Mouse (Mus musculus) intestine, embryonic 14.5 days (tissue): Measurements from ENCODE around the gene Fam19a2. TPM values are rescaled to one million over a fixed set of nuclear protein-coding genes. Genes with fewer than 3 reads are reported as not detected.
A peak's percentile ranks its signal among the peaks of the same experiment; 100 is the strongest.

Experiments used
- ATAC-seq: fragments of 200-750 bp; cut with Nextera tagmentation; replicated peaks from 2 replicates; pipeline ENCODE4 v1.8.0; 2017; ENCODE audit warnings: low read depth, moderate number of reproducible peaks, moderate TSS enrichment, moderate library complexity; ENCODE audit not compliant: low FRiP score, low TSS enrichment
- DNase-seq: peaks from one replicate; pipeline ENCODE4 v3.0.0-alpha.2; 2018; ENCODE audit warnings: low spot score
- H3K27ac ChIP-seq: fragments of 300-500 bp; sonication (generic); 2 replicates; pipeline ENCODE4 v1.5.1; 2014; ENCODE audit warnings: low read depth, mild to moderate bottlenecking, control low read depth
- H3K27me3 ChIP-seq: fragments of 300-500 bp; sonication (generic); replicated peaks from 2 replicates; pipeline ENCODE4 v1.6.1; 2014; ENCODE audit warnings: low read length, control low read depth; ENCODE audit not compliant: control insufficient read depth, insufficient read depth
- H3K36me3 ChIP-seq: fragments of 300-500 bp; sonication (generic); 2 replicates; pipeline ENCODE4 v1.6.1; 2014; ENCODE audit warnings: low read length, control low read depth; ENCODE audit not compliant: control insufficient read depth, insufficient read depth
- H3K4me1 ChIP-seq: fragments of 300-500 bp; sonication (generic); replicated peaks from 2 replicates; pipeline ENCODE4 v1.6.1; 2014; ENCODE audit warnings: low read length, control low read depth, mixed read lengths; ENCODE audit not compliant: control insufficient read depth, insufficient read depth
- H3K4me2 ChIP-seq: fragments of 300-500 bp; sonication (generic); 2 replicates; pipeline ENCODE4 v1.6.1; 2014; ENCODE audit warnings: low read length
- H3K4me3 ChIP-seq: fragments of 300-500 bp; sonication (generic); 2 replicates; pipeline ENCODE4 v1.5.1; 2014; ENCODE audit warnings: low read depth, low read length, control low read depth, mixed read lengths
- H3K9ac ChIP-seq: fragments of 300-500 bp; sonication (generic); 2 replicates; pipeline ENCODE4 v1.6.1; 2014; ENCODE audit warnings: mild to moderate bottlenecking, low read length
- H3K9me3 ChIP-seq: fragments of 300-500 bp; sonication (generic); 2 replicates; pipeline ENCODE4 v1.6.1; 2016; ENCODE audit warnings: low read length, control low read depth; ENCODE audit not compliant: control insufficient read depth
- WGBS: fragments of 180-500 bp; shearing (Covaris S2); extraction: QIAGEN DNeasy Blood & Tissue Kit; methylation state at CpG from one replicate; pipeline ENCODE4 v1.1.7; 2014; 5-methylcytosine and 5-hydroxymethylcytosine counted together
- polyA plus RNA-seq: library from polyadenylated mRNA; unstranded; fragments of >200 nt; fragmentation: Nextera tagmentation; extraction: Ambion mirVana; gene quantifications from 2 replicates; pipeline ENCODE4 v1.2.1, GENCODE M21; 2014

The Fam19a2 gene
- polyA plus RNA-seq, 1 experiment from 2014 or later, result 2.8 TPM

GRCm38 (mm10) chr10:123265241-123265790 is 1.5 kb downstream of the Fam19a2 start:
- Histone ChIP-seq H3K9me3 (no peaks in the 10 kb centered on the region), H3K27ac (no peak overlapping the region), H3K4me2 (peak overlapping the region; percentile 96), H3K9ac (peak overlapping the region; percentile 50), H3K4me1 (no peaks in the 10 kb centered on the region), H3K36me3 (no peaks in the 10 kb centered on the region), H3K4me3 (peak overlapping the region; percentile 54), H3K27me3 (peaks cover 6% of the 10 kb centered on the region; the same call in 1 of the 2 replicates)
- DNase-seq, result peak; percentile 79
- ATAC-seq, result peak; percentile 38
- under 1% methylated on average over 47 of the region's 50 CpGs for WGBS

GRCm38 (mm10) chr10:123268568-123268967 is 4.8 kb downstream of the Fam19a2 start:
- ATAC-seq (no peak), DNase-seq (no peak)
- Histone ChIP-seq H3K4me2 (no peak overlapping the region), H3K36me3 (no peaks in the 10 kb centered on the region), H3K27me3 (peaks cover 6% of the 10 kb centered on the region; the same call in 1 of the 2 replicates), H3K4me1 (no peaks in the 10 kb centered on the region), H3K9ac (no peak overlapping the region), H3K9me3 (no peaks in the 10 kb centered on the region), H3K27ac (no peak overlapping the region), H3K4me3 (no peak overlapping the region)
- 73% methylated on average over 10 of the region's 10 CpGs for WGBS

- H3K27me3 ChIP-seq, result no peaks in the 10 kb centered on the region
- no peak overlapping the region for H3K4me2 ChIP-seq
- no peak for ATAC-seq
- H3K27ac ChIP-seq, result no peak overlapping the region
- no peak for DNase-seq
- no peaks in the 10 kb centered on the region for H3K4me1 ChIP-seq
- 53% methylated on average over 11 of the region's 11 CpGs for WGBS
- no peak overlapping the region for H3K4me3 ChIP-seq
- no peak overlapping the region for H3K9ac ChIP-seq
- H3K9me3 ChIP-seq, result no peaks in the 10 kb centered on the region
- H3K36me3 ChIP-seq, result no peaks in the 10 kb centered on the region
Observed at GRCm38 (mm10) chr10:123274554-123274953, 10.8 kb downstream of the Fam19a2 start.

GRCm38 (mm10) chr10:123307300-123307699 is 43.5 kb downstream of the Fam19a2 start:
- no peaks in the 10 kb centered on the region for H3K27me3 ChIP-seq
- no peak overlapping the region for H3K4me2 ChIP-seq
- H3K27ac ChIP-seq, result no peak overlapping the region
- H3K9me3 ChIP-seq, result no peaks in the 10 kb centered on the region
- no peaks in the 10 kb centered on the region for H3K4me1 ChIP-seq
- ATAC-seq (no peak), DNase-seq (no peak)
- H3K4me3 ChIP-seq, result no peak overlapping the region
- no peak overlapping the region for H3K9ac ChIP-seq
- no peaks in the 10 kb centered on the region for H3K36me3 ChIP-seq

GRCm38 (mm10) chr10:123326271-123326670 is 62.5 kb downstream of the Fam19a2 start:
- no peak for DNase-seq
- 95% methylated on average over 3 of the region's 3 CpGs for WGBS

GRCm38 (mm10) chr10:123341280-123341679 is 77.5 kb downstream of the Fam19a2 start:
- Histone ChIP-seq H3K9ac (no peak overlapping the region), H3K27me3 (no peaks in the 10 kb centered on the region), H3K4me2 (no peak overlapping the region), H3K9me3 (no peaks in the 10 kb centered on the region), H3K4me3 (no peak overlapping the region), H3K36me3 (no peaks in the 10 kb centered on the region), H3K27ac (no peak overlapping the region), H3K4me1 (no peaks in the 10 kb centered on the region)
- DNase-seq, result peak; percentile 43
- ATAC-seq, result no peak
- 66% methylated on average over 5 of the region's 5 CpGs for WGBS

More at GRCm38 (mm10) chr10:123326271-123326670, 62.5 kb downstream of the Fam19a2 start:
- no peak for ATAC-seq
- no peak overlapping the region for H3K4me3 ChIP-seq
- H3K27me3 ChIP-seq, result no peaks in the 10 kb centered on the region
- H3K9ac ChIP-seq, result no peak overlapping the region
- H3K9me3 ChIP-seq, result no peaks in the 10 kb centered on the region
- no peak overlapping the region for H3K27ac ChIP-seq
- no peak overlapping the region for H3K4me2 ChIP-seq
- no peaks in the 10 kb centered on the region for H3K36me3 ChIP-seq
- H3K4me1 ChIP-seq, result 0 out of 2 replicates have a peak, but pooled peaks cover 4% of the 10 kb centered on the region

GRCm38 (mm10) chr10:123342591-123343236 is 78.9 kb downstream of the Fam19a2 start:
- peak; percentile 58 for DNase-seq
- H3K36me3 ChIP-seq, result no peaks in the 10 kb centered on the region
- no peak overlapping the region for H3K27ac ChIP-seq
- H3K27me3 ChIP-seq, result no peaks in the 10 kb centered on the region
- H3K4me2 ChIP-seq, result no peak overlapping the region
- no peak for ATAC-seq
- no peaks in the 10 kb centered on the region for H3K4me1 ChIP-seq
- no peaks in the 10 kb centered on the region for H3K9me3 ChIP-seq
- H3K9ac ChIP-seq, result no peak overlapping the region
- 27% methylated on average over 5 of the region's 5 CpGs for WGBS
- H3K4me3 ChIP-seq, result no peak overlapping the region

GRCm38 (mm10) chr10:123346301-123346700 is 82.5 kb downstream of the Fam19a2 start:
- Histone ChIP-seq H3K27me3 (no peaks in the 10 kb centered on the region), H3K4me1 (no peaks in the 10 kb centered on the region), H3K4me3 (no peak overlapping the region), H3K4me2 (no peak overlapping the region), H3K36me3 (no peaks in the 10 kb centered on the region), H3K9ac (no peak overlapping the region), H3K27ac (no peak overlapping the region), H3K9me3 (no peaks in the 10 kb centered on the region)
- no peak for ATAC-seq
- WGBS, result 95% methylated on average over 8 of the region's 8 CpGs
- peak; percentile 4 for DNase-seq

GRCm38 (mm10) chr10:123353667-123354066 is 89.9 kb downstream of the Fam19a2 start:
- 53% methylated on average over 5 of the region's 5 CpGs for WGBS
- H3K9ac ChIP-seq, result no peak overlapping the region
- H3K4me3 ChIP-seq, result no peak overlapping the region
- H3K4me1 ChIP-seq, result no peaks in the 10 kb centered on the region; the same call in 1 of the 2 replicates
- no peaks in the 10 kb centered on the region for H3K9me3 ChIP-seq
- H3K27me3 ChIP-seq, result no peaks in the 10 kb centered on the region
- ATAC-seq, result no peak
- H3K27ac ChIP-seq, result no peak overlapping the region
- peak; percentile 49 for DNase-seq
- H3K4me2 ChIP-seq, result no peak overlapping the region
- H3K36me3 ChIP-seq, result no peaks in the 10 kb centered on the region
